Mouse (Mus musculus): ENCODE data around the gene Ppara. TPM values are rescaled to one million over a fixed set of nuclear protein-coding genes. Genes with fewer than 3 reads are reported as not detected.

The Ppara gene
- total RNA-seq, 1 experiment from 2014 or later = 84.9 TPM

DNA sequence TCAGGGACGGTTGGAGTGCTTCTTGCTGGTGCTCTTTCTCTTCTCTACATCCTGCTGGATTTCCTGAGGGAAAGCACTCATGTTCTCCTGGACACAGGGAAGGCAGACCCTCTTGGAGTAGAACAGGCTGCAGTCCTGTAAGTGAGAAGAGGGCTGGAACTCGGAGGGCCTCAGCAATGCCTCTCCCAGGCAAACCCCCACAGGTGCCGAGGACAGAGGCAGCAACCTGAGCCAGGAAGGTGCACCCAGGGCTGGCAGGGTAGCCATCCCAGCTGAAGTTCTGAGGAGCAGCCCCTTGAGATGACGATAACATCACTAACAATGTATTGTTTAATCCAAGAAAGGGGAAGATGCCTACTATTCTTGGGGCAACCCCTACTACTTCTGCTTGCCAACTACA, 72.6 kb downstream of the Ppara start:
- DNase-seq = no peak

DNA sequence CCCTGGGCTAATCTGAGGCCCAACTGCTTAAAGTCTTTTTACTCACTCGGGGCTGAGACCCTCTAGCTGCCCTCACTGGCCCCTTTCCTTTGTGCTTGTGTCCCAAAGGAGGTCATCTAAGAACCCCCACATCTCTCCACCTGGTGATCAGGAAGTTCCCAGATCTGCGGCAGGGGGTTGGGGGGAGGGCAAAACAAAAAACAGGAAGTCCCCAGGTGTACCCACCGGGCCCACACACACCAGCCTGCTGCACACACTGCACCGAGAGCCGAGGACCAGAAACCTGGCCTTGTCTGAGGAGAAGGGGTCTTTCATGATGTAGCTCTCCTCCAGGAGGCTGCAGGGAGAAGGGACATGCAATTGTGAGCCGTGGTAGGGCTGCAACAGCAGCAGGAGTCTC, 73.2 kb downstream of the Ppara start:
- DNase-seq = no peak

DNA sequence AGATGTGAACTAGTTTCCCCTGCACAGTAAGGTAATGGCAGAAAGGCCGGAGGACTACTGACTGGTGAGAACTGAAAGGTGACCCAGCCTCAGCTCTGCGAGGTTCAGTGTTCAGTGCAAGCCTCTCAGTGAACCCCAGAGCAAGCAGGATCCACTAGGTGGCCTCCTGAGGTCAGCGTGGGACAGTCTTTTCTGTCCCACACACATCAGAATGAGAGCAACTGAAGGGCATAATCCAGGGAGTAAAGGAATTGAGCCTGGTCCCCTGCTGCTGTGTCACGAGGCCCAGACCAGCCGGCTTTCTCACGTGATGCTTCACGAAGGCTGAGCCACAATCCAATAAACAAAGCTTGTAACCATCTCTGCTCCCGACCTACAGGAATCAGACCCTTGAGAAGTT, 73.7 kb downstream of the Ppara start:
- no peak for DNase-seq

DNA sequence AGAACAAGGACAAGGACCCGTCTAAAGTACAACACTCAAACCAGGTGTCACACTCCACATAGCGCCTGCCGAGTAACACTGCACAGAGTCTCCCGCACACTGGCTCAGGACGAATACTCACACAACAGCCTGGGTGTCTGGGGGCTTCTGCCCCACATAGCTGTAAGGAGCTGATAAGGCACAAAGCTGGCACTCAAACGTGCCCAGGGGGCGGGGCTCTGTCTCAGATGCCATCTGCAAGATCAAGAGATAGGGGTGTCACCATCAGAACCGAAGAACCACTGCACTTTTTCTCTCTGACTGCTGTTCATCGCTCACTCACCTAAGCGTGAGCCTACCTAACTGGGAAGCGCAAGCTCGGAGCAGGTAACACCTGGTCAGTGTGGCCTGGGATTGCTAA, 74.3 kb downstream of the Ppara start:
- DNase-seq = no peak

- no peak for DNase-seq
These were observed 75.7 kb downstream of the Ppara start for GRCm38 (mm10) chr15:85810462-85810805.

GRCm38 (mm10) chr15:85810806-85811521, 76.2 kb downstream of the Ppara start:
- peak; percentile 74 for DNase-seq

- DNase-seq = peak; percentile 99
These were observed 76.9 kb downstream of the Ppara start, which contains the start of gene Cdpf1 for GRCm38 (mm10) chr15:85811535-85812277. Cdpf1 (minus strand) TSS chr15:85811697.

GRCm38 (mm10) chr15:85813428-85813827, 78.6 kb downstream of the Ppara start:
- DNase-seq = no peak

DNA sequence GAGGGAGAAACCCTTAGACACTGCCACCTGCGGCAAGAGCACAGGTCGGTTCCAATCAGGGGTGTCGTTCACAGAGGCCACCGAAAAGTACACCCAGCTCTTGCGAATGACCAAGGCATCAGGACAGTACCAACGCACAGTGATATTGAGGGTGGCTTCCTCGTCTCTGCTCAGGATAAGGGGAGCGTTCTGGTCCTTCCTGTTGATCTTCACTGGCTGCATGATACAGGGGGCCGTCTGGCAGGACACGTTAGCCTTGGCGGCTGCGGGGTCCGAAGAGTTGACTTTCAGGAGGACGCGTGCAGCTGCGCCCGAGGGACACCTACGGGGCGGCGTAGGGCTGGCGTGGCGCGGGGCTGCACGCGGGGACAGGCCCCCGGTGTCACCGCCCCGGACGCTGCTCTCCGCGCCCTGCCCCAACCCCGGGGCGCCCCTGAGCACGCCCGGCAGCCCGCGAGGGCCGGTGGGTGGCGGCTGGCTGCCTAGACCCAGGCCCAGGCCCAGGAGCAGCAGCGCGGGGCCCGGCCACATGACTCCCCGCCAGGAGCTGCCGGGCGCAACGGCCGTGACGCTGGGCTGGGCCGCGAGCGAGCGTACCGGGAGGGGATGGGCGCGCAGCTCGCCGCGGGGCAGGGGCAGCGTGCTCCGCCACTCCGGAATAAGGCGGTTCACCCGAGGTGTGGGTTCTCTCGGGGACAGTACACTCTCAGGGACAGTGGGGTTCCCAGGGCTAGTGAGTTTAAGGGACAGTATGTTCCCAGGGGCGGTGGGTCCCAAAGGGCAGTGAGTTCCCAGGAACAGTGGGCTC, 86.6 kb downstream of the Ppara start, which contains the start of gene Pkdrej:
Gene Pkdrej (minus strand): TSS at position 532 of the 808 bp plus-strand sequence.
- peak; percentile 64 for DNase-seq

- no peak for DNase-seq
These were observed 87.2 kb downstream of the Ppara start for GRCm38 (mm10) chr15:85822011-85822359.

GRCm38 (mm10) chr15:85826676-85827075, 91.9 kb downstream of the Ppara start:
- DNase-seq = no peak

DNA sequence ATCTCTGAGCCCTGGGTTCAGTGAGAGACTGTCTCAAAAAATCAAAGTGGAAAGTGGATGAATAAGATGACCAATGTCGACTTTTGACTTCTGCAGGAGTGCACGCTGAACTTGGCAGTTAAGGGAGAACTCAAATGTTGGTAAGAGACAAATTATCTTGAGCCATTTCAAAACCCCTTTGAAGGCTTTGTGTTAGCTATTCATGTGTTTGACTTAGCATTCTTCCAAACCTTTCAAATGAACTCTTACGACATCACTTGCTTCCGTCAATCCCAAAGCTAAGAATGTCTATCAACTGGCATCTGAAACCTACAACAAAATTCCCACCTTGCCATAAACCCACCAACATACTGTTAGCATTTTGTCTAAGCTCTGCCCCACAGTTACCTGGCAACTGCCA, 93.3 kb downstream of the Ppara start:
- no peak for DNase-seq

- no peak for DNase-seq
These were observed 94.7 kb downstream of the Ppara start for GRCm38 (mm10) chr15:85829470-85829869.

DNA sequence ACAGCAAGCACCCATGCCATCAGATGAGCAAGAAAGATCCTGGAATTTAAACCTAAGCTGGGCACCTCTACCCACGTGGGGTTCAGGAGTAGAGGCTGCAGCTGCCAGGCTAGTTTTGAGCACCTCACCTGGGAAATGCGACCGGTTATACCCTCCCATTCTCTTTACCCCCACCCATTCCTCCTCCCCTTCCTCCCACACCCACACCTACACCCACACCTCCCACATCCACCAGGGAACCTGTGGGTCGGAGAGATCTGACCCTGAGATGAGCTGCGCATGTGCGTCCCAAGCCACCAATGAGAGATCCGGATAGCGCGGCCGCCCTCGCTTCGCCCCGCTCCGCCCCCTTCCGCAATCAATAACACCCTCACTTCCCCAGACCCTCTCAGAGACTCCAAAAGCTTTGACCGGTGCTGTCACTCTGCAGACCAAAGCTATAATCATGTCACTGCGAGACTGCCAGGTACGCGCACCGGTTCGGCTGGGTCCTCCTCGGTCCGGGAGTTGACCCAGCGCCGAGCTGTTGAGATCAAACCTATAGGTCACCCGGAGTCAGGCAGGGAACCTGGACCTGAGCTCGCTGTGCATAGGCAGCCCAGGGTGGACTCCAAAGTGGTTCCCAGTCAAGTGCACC, 97.3 kb downstream of the Ppara start, which contains the start of gene Ttc38:
Gene Ttc38 (plus strand): TSS at position 353 of the 637 bp plus-strand sequence.
- DNase-seq = peak; percentile 92

DNA sequence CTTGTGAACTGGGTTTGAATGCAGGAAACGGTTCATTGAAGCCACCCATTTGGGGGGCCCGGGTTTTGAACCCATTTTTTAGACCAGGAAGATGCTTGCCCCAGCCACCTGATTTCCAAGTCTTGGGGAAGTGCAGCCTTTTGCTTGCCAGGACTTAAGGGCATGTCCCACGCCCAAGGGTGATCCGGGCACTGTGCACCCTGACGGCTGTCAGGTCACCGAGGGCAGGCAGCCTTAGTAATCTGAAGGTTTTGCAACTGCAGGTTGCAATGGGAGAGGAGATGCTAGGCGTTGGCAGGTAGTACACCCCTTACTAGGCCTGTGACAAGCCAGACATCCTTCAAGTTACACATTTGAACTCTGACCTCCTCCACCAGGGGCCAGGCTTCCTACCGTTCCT, 97.8 kb downstream of the Ppara start:
- peak; percentile 26 for DNase-seq

- DNase-seq = no peak
These were observed 100.6 kb downstream of the Ppara start for GRCm38 (mm10) chr15:85835335-85835734.

DNA sequence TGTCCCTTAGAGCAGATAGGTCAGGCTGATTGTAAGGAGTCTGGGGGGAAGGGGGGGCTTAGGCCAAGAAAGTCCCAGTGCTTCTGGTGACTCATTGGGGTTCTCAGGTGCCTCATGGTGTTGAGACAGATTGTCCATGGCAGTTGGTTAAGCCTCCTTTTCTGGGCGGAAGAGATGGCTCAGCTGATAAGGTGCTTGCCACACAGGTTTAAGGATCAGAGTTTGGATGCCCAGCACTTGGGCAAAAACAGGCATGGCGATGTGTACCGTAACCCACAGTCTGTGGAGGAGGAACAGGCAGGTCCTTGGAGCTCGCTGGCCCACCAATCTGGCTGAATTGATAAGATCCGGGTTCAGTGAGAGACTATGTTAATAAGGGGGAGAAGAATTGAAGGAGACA, 102.1 kb downstream of the Ppara start:
- DNase-seq = no peak

DNA sequence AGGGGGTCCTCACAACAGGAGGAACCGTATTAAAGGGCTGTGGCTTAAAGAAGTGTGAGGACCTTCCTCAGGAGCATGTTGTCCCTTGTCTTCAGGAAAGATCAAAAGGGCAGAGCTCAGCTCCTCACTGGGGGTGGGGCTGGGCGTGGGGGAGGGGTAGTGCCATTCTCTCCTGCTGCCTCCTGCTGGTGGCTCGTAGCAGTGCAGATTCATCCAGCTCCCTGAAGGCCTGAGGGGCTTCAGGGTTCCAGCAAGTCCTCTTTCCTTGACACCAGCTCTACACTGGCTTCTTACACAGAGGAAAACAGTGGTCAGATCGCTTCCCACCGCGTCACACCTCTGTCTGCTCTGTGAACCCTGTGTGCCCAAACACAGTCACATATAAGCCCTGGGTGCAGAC, 106.2 kb downstream of the Ppara start:
- peak; percentile 65 for DNase-seq

DNA sequence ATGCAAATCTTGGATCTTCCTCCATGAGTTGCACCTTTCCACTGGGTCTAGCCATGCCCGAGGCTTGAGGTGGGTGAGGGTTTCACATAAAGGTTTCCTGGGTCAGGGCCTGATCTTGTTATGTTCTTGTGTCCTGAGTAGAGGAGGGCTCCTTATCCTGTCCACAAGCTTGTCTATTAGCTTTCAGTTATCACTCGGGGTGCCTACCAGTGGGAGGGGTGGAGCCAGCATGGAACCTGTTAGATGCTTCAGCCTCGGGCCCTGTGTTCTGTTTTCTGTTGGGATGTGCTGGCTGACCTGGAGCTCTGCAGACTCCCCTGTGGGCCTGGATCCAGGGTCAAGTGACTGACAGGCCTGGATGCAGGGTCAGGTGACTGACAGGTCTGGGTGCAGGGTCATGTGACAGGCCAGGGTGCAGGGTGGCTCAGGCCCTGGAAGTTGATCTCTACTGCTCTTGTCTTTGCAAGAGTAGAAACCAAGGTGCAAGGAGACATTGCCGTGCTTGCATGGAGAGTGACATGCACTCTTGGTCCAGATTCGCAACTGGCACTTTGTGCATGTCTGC, 107.1 kb downstream of the Ppara start:
- DNase-seq = no peak

DNA sequence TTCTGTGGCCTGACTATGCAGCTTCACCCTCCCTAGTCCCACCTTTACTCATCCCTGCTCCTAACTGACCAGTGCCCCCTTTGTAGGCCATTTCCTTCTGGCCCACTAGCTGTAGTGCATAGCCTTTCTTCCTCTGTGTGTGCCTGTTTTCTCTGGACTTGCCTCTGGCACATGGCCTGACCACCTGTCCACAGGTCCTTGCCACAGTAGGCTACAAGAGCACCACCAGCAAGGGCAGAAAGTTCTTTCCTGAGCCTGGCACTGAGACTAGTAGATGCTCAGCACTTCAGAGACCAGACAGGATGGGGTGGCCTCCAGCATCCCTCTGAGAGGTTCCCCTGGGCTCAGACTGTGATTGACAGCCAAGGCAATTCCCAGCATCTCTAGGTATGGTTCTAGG, 110.3 kb downstream of the Ppara start:
- DNase-seq = no peak

GRCm38 (mm10) chr15:85851656-85852392, 117.0 kb downstream of the Ppara start:
- no peak for DNase-seq
